Mouse (Mus musculus): ENCODE data around the gene Bag1. TPM values are rescaled to one million over a fixed set of nuclear protein-coding genes. Genes with fewer than 3 reads are reported as not detected.
"Not testable (repeated sequence)": the region's sequence is repeated elsewhere in the genome, so short reads cannot be mapped to it uniquely, and the experiment has no call there.

Gene Bag1
- total RNA-seq, 2 experiments from 2014 or later, result 225 to 228 TPM

GRCm38 (mm10) chr4:40936175-40936839 lies 11.8 kb downstream of the Bag1 start:
- DNase-seq (ENCODE audit: low spot score in 2 of 2), result no peak

DNA sequence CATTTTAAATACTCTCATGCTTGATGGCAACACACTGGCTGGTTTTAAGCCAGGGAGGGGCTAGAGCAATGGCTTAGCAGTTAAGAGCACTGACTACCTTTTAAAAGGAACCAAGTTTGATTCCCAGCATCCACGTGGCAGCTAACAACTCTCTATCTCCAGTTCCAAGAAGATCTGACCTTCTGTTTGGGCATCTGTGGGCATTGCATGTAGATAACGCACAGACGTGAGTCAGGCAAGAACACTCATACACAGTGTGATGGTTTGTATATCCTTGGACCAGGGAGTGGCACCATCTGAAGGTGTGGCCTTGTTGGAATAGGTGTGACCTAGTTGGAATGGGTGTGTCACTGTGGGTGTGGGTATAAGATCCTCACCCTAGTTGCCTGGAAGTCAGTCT lies 13.7 kb downstream of the Bag1 start:
- not testable (repeated sequence) for DNase-seq (ENCODE audit: low spot score in 2 of 2)

DNA sequence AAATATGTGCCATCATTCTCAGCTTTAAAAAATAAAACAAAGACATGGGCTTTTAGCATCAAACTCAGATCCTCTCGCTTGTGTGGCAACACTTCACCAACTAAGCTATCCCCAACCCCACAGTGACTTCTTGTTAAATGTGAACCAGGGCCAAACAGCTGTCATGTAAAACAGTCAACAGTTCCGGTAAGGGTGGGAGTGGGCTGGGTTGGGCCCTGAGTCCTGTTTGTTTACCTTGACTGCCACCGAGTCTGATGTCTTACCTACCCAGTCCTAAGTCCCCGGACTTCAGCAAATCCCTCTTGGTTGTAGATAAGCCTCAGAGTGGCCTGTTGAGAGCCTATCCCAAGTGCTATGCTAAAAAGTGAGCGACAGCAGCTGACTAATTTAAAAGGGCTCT lies 14.4 kb downstream of the Bag1 start:
- no peak for DNase-seq (ENCODE audit: low spot score in 2 of 2)

GRCm38 (mm10) chr4:40929046-40929445 lies 19.0 kb downstream of the Bag1 start:
- DNase-seq (ENCODE audit: low spot score in 2 of 2), result no peak

DNA sequence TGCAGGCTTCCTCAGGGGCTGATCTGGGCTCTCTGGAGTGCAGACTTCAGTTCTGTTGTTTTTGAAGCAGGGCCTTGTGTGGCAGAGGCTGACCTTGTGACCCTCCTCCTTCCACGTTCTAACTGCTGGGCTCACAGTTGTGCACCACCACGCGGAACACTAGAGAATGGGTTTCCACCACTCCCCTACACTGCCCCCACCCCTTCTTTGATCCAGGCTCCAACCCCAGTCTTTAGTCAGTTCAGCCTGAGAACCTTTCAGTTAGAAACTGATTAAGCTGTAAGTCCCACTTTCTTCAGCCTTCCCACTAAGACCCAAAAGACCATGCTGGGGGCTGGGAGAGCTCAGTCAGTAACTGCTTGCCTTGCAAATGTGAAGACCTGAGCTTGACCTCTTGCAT lies 22.5 kb downstream of the Bag1 start:
- DNase-seq (ENCODE audit: low spot score in 2 of 2), result no peak

DNA sequence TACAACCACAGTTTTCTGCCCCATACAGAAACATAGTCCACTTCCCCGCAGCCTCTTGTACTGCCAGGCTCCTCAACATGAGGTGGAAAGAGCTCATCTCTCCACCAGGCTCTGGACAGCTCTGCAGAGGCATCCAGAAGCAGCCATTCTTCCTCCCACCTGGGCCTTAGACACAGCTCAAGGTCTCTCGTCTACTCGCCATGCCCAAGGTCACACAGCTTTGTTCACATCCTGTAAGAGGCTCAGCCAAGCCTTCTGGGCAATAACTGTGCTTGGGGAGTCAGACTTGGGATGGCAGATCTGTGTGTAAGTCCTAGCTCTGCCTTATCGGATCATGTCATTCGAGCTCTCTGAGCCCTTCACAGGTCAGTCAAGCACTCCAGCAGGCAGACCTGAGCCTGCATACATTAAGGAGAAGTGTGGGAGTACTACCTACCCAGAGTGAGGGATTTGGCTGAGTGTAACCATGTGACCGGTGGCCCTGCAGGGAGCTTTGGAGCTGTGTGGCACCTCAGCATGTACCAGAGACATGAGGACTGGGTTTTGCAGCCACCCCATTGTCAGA lies 24.9 kb downstream of the Bag1 start:
- DNase-seq (ENCODE audit: low spot score in 2 of 2), result no peak

- DNase-seq (ENCODE audit: low spot score in 2 of 2), result no peak
Measured at GRCm38 (mm10) chr4:40921288-40921687, 26.8 kb downstream of the Bag1 start.

DNA sequence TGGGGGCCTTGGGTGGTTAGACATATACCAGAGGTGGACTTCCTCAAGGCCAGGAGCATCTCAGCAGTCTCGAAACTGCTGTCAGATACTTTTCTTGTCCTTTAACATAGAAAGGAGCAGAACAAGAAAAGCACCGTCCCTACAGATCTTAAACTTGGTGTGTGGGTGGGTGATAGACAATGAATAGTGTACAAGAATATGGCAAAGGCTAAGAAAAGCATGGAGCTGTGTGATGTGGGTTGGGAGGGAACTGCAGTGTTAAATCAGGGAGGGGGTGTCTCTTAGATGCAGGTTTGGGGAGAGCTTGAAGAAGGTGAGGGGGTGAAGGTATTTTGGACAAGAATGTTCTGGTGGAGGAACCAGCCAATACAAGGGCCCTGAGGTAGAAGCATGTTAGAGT lies 27.5 kb downstream of the Bag1 start:
- DNase-seq (ENCODE audit: low spot score in 2 of 2), result no peak

DNA sequence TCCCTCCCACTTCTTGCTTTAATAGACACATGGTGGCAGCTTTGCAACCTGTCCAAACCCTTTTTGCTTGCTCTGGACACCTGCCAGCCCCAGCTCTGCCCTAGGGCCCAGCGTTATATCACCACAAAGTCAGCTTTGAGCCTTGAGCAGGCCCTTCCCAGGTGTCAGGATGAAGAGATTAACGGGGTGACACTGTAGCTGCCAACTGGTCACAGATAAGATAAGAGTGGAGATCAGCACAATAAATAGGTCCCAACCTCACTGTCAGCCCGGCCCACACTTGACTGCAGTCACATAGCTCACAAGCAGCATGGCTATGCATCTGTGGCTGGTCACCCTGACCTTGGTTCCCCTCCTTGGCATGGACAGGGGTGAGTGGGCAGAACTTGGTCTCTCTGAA lies 28.3 kb downstream of the Bag1 start, which contains the start of gene Spink4:
Spink4 (plus strand) TSS at position 268 of the 400 bp plus-strand sequence.
- DNase-seq (ENCODE audit: low spot score in 2 of 2), result peak in 1 of 2 experiments; percentile 30

DNA sequence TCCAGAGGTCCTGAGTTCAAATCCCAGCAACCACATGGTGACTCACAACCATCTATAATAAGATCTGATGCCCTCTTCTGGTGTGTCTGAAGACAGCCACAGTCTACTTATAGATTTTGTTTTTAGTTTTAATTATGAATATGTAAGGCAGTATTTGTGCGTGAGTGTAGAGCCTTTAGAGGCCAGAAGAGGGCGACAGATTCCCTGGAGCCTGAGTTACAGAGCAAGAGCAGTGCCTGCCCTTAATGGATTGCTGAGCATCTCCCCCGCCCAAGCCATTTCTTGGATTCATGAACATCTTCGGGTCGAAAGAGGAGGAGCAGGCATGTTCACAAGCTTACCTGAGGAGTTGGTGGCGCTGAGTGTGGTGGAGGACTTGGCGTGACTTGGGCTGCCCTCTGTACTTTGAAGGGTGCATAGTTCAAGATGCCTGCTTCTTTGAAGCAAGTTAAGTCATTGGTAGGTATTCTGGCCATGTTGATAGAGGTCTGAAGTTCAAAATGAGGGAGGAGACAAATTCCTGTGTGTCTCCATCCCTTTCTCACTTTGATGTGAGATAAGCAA lies 31.4 kb downstream of the Bag1 start:
- DNase-seq (ENCODE audit: low spot score in 2 of 2), result no peak

GRCm38 (mm10) chr4:40915947-40916346 lies 32.1 kb downstream of the Bag1 start:
- no peak for DNase-seq (ENCODE audit: low spot score in 2 of 2)

- no peak for DNase-seq (ENCODE audit: low spot score in 2 of 2)
Measured at GRCm38 (mm10) chr4:40914287-40914867, 33.7 kb downstream of the Bag1 start.

GRCm38 (mm10) chr4:40908261-40908969 lies 39.7 kb downstream of the Bag1 start:
- no peak for DNase-seq (ENCODE audit: low spot score in 2 of 2)

DNA sequence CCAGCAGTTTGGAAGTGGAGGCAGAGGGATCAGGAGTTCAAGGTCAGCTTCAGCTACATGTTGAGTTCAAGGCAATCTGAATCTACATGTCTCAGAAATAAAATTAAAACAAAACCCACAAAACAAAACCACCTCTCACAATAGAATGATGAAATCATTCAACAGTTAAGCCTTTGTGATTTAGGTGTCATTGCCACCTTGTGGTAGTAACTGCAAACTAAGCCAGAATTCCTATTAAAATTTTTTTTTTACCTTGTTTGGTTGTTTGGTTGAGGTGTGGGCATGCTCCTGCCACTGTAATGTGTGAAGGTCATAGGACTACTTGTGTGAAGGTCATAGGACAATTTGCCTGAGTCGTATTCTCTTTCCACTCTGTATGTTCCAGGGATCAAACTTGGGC lies 41.8 kb downstream of the Bag1 start:
- DNase-seq (ENCODE audit: low spot score in 2 of 2), result no peak

DNA sequence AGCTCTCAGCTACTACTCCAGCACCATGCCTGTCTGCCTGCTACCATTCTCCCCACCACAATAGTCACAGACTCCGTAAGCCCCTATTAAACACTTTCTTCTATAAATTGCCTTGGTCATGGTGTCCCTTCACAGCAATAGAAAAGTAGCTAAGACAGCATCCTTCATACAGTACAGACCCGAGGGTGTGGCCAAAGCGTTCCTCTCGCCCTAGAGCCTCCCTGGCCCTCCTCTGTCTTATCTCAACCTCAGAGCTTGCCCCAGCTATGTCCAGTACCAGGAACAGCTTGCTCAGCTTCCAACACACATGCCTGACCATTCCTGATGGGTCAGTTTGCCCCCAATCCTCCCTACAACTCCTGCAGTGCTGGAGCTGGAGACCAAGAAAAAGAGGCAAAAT lies 47.5 kb downstream of the Bag1 start:
- no peak for DNase-seq (ENCODE audit: low spot score in 2 of 2)

- DNase-seq (ENCODE audit: low spot score in 2 of 2), result no peak
Measured at GRCm38 (mm10) chr4:40900071-40900470, 48.0 kb downstream of the Bag1 start.

DNA sequence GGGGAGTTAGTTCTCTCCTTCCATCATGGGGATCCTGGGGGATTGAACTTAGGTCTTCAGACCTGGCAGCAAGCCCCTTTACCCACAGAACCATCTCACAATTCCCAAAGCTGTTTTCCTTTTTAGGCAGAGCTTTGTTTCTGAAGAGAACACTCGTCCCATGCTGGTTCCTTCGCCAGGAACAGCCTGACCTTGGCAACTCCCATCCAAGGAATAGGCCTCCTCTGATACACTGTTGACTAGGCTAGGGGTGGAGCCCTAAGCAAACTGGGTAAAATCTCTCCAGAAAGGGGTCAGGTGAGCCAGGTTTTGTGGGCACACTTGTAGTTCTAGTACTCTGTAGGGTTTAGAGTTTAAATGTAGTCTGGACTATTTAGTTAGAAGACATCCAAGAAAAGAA lies 48.8 kb downstream of the Bag1 start:
- no peak for DNase-seq (ENCODE audit: low spot score in 2 of 2)

- DNase-seq (ENCODE audit: low spot score in 2 of 2), result no peak
Measured at GRCm38 (mm10) chr4:40898476-40899044, 49.5 kb downstream of the Bag1 start.

DNA sequence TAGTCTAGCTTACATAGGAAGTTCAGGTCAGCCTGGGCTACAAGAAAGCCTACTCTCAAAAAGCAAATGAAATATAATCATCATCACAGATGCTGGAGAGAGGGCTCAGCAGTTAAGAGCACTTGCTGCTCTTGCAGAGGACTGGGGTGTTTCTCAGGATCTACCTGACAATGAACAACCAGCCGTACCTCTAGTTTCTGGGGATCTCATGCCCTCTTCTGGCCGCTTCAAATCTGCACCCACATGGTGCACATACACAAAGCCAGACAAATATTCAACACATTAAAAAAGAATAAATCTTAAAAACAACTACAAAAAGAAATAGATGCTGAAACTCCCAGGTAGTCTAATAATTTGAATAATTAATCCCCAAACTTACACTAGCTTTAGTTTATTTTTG lies 52.4 kb downstream of the Bag1 start:
- DNase-seq (ENCODE audit: low spot score in 2 of 2), result no peak

- DNase-seq (ENCODE audit: low spot score in 2 of 2), result no peak
Measured at GRCm38 (mm10) chr4:40895118-40895517, 53.0 kb downstream of the Bag1 start.

- no peak for DNase-seq (ENCODE audit: low spot score in 2 of 2)
Measured at GRCm38 (mm10) chr4:40891206-40891605, 56.9 kb downstream of the Bag1 start.
